Mouse (Mus musculus) monocyte, adult 2 months (primary cell): ENCODE results near the gene Rep15.

Experiments
- DNase-seq, 2 experiments: peaks; one replicate each; pipeline ENCODE4 v3.0.0; 2022; ENCODE audit warnings: low spot score in 2 of 2, low read depth in 1 of 2

Rep15 gene

GRCm38 (mm10) chr6:147032303-147032925 lies at the start of gene Rep15:
Gene Rep15, plus strand, starts transcription at chr6:147032584.
- no peak for DNase-seq

GRCm38 (mm10) chr6:146984569-146984968 lies 47.8 kb upstream of the Rep15 start:
- no peak for DNase-seq

- no peak for DNase-seq
Measured at GRCm38 (mm10) chr6:146994236-146994635, 38.1 kb upstream of the Rep15 start.

GRCm38 (mm10) chr6:146995391-146995790 lies 37.0 kb upstream of the Rep15 start:
- DNase-seq, result no peak

- no peak for DNase-seq
Measured at GRCm38 (mm10) chr6:146995878-146996277, 36.5 kb upstream of the Rep15 start.

DNA sequence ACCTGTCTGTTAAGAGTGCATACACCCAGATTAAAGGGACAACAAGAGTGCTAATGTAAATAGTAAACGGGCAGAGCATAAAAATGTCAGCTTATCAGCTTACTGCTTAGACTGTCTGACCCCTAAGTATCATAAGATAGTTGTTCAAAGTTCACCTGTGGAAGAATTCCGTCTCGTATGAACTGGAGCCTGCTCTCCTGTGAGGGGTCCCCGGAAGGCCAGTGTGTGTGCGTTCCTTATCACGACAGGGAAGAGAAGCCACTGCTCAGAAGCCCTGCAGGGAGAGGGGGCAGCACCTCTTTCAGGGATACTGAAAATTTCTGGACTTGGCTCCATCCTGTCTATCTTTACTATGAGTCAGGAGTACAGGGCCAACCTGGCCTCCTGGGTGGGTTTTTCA lies 35.4 kb upstream of the Rep15 start:
- DNase-seq, result no peak

DNA sequence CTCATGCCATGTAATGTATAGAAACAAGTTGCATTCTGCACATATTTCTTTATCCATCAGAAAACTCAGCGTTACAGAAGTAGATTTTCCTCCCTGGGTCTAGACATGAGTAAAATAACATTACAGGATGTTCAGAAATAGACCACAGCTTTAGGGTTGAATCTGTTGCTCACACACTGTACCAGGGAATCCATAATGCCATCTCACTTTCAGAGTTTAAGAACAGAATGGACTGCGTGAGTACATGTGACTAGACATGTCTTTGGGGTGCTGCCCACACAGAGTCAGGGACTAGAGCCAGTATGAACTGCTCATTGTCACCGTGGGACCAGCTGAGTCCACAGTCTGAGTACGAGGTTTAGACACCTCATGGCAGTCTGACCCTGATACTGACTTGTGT lies 33.7 kb upstream of the Rep15 start:
- DNase-seq, result no peak

GRCm38 (mm10) chr6:146999302-146999701 lies 33.1 kb upstream of the Rep15 start:
- no peak for DNase-seq

DNA sequence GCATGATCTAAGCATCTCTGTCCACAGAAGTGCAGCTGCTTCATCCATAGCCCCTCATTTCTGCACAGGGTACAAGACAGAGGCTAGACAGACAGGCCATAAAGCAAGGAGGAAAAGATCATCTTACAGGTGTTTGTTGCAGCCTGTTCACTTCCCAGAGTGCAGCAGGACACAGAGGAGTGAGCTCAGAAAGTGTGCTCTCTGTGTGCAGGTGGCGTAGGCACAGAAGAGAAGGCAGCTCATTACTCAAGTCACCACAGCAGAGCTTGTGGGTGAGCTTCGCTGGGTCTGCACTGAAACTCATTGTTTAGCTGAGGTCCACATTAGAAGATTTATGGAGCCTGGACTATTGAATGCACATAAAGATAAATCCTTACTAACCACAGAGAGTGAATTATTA lies 32.6 kb upstream of the Rep15 start:
- DNase-seq, result no peak

DNA sequence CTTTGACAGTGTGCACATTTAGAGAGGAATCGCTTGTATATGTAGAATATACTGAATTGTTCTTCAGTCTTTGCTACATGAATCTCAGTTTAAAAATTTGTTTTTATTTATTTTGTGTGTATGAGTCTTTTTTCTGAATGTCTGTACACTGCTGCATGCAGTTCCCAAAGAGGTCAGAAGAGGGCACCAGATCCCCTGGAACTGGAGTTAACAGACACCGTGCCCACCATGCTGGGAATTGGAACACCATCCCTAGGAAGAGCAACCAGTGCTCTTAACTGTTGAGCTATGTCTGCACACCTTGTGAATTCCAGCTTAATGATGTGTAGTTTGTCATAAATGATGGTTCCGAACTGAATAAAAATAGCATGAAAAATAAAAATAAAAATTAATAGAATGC lies 24.2 kb upstream of the Rep15 start:
- no peak for DNase-seq

GRCm38 (mm10) chr6:147010358-147010757 lies 22.0 kb upstream of the Rep15 start:
- DNase-seq, result no peak

GRCm38 (mm10) chr6:147010811-147011520 lies 21.4 kb upstream of the Rep15 start:
- DNase-seq, result no peak

- DNase-seq, result no peak
Measured at GRCm38 (mm10) chr6:147011555-147011954, 20.8 kb upstream of the Rep15 start.

DNA sequence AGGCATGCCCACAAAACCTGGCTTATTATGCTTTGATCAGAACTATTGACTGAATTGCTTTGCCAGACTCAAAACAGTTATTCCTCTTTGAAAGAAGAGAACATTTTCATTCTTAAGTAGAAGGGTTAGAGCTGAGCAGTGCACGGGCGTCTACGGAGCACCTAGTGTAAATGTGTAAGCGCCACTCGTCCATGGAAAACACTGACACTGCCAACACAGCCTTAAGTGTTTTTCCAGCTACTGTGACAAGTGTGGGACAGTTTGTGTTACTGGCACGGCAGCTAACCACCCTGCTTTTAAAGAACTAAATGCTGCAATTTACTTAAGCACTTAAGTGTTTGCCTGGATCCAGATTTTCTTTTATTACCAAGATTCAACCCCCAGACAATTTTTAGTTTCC lies 20.4 kb upstream of the Rep15 start:
- no peak for DNase-seq

- DNase-seq, result no peak
Measured at GRCm38 (mm10) chr6:147013546-147013945, 18.8 kb upstream of the Rep15 start.

DNA sequence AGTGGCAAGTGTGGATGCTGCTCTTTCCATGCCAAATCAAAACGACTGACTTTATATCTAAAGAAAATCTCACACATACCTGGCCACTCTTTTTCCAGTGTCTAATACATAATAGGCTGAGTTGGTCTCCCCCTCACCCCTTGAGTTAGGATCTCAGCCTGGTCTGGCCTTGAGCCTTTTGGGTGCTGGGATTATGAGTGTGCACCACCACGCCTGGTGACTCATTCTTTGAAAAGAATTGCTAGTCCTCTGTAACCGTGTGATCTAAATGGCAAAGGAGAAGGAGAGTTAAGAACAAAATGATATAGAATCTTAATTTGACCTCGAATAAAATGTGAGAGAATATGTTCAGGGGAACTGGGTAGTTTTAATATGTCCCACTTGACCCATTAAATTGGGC lies 14.5 kb upstream of the Rep15 start:
- no peak for DNase-seq

- no peak for DNase-seq
Measured at GRCm38 (mm10) chr6:147018364-147018763, 14.0 kb upstream of the Rep15 start.

GRCm38 (mm10) chr6:147021181-147021580 lies 11.2 kb upstream of the Rep15 start:
- DNase-seq, result no peak

- DNase-seq, result no peak
Measured at GRCm38 (mm10) chr6:147022375-147023132, 9.8 kb upstream of the Rep15 start.

GRCm38 (mm10) chr6:147023133-147023395 lies 9.3 kb upstream of the Rep15 start:
- DNase-seq, result no peak

GRCm38 (mm10) chr6:147023568-147023967 lies 8.8 kb upstream of the Rep15 start:
- no peak for DNase-seq

DNA sequence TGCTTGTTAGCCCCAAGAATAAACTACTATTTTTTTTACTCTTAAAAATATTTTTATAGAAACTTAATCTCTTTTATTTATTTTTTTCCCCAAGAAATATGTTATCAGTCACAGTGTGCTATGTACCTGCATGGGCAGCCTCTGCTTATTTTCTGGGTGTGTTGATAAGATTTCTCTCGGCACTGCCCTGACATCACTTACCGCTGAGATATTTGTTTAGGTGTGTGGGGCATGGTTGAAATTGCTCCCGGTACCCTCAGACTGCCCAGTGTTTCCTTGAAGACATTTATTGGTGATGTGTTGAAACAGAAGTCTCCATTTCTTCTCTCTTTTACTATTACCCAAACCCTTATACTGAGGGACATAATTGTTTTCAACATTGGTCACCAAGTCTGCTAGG lies 7.6 kb upstream of the Rep15 start:
- DNase-seq, result no peak

- DNase-seq, result no peak
Measured at GRCm38 (mm10) chr6:147028396-147028795, 4.0 kb upstream of the Rep15 start.
